Mouse (Mus musculus) liver, postnatal 0 days (tissue): ENCODE results near the gene Cpxm2.

Experiments used
- CTCF ChIP-seq: sonication (generic); IDR thresholded peaks from 2 replicates; pipeline ENCODE4 v1.5.1; 2016; ENCODE audit warnings: antibody characterized with exemption, low read depth
- EP300 ChIP-seq: IDR thresholded peaks from 2 replicates; pipeline ENCODE4 v1.6.1; 2016; ENCODE audit warnings: antibody characterized with exemption, low read depth, mild to moderate bottlenecking

- no peak for TF ChIP-seq CTCF
- no peak for TF ChIP-seq EP300
Measured at GRCm38 (mm10) chr7:132123211-132123610, 31.3 kb downstream of the Cpxm2 start.
